Mouse (Mus musculus) T-helper 17 cell (primary cell): ENCODE measurements at regions not wholly inside any gene's neighbourhood (a gene's known extent, or its start where the extent isn't known, plus 50 kb on each side); places are given as distances from the start of the nearest gene placed in this dataset.

ENCODE experiments used
- in situ Hi-C, 2 experiments: fragments of 300-600 bp; cut with MboI, MseI; formaldehyde crosslinking; loops; 1 replicate in 1 of 2; 2 replicates in 1 of 2; pipeline ENCODE4 v1.15.1; 2025; ENCODE audit warnings: high pct_unique_total_duplicates in 2 of 2

- in situ Hi-C loops: no loop called here
Observed at GRCm38 (mm10) chr2:19714025-19714424, 56.5 kb downstream of the Otud1 start.

- in situ Hi-C loops: loop anchor here (5.0 kb wide), 2 partner anchors 193 to 202 kb away; no protein-coding TSS in a partner anchor
Observed at GRCm38 (mm10) chr2:19715564-19716238, 58.1 kb downstream of the Otud1 start.

GRCm38 (mm10) chr2:19716388-19716787, 58.8 kb downstream of the Otud1 start:
- in situ Hi-C loops: loop anchor here (5.0 kb wide), 2 partner anchors 194 to 201 kb away; no protein-coding TSS in a partner anchor

- in situ Hi-C loops: loop anchor here in 1 of 2 experiments (10.0 kb wide), 1 partner anchor 1549 kb away; no protein-coding TSS in a partner anchor
Observed at GRCm38 (mm10) chr2:19726085-19726484, 68.5 kb downstream of the Otud1 start.

GRCm38 (mm10) chr2:19726904-19727303, 69.4 kb downstream of the Otud1 start:
- in situ Hi-C loops: loop anchor here in 1 of 2 experiments (10.0 kb wide), 1 partner anchor 1548 kb away; no protein-coding TSS in a partner anchor

- in situ Hi-C loops: loop anchor here in 1 of 2 experiments (10.0 kb wide), 1 partner anchor 318 kb away; no protein-coding TSS in a partner anchor
Observed at GRCm38 (mm10) chr2:19732922-19733859, 75.6 kb downstream of the Otud1 start.

GRCm38 (mm10) chr2:19734164-19734870, 76.8 kb downstream of the Otud1 start:
- in situ Hi-C loops: loop anchor here in 1 of 2 experiments (10.0 kb wide), 1 partner anchor 320 kb away; no protein-coding TSS in a partner anchor

GRCm38 (mm10) chr2:19741508-19741907, 84.0 kb downstream of the Otud1 start:
- in situ Hi-C loops: no loop called here

GRCm38 (mm10) chr2:19743467-19743866, 85.9 kb downstream of the Otud1 start:
- in situ Hi-C loops: no loop called here

- in situ Hi-C loops: no loop called here
Observed at GRCm38 (mm10) chr2:19744986-19745660, 87.6 kb downstream of the Otud1 start.

GRCm38 (mm10) chr2:19752753-19753152, 95.2 kb downstream of the Otud1 start:
- in situ Hi-C loops: no loop called here

GRCm38 (mm10) chr2:19753479-19753878, 95.9 kb downstream of the Otud1 start:
- in situ Hi-C loops: no loop called here

GRCm38 (mm10) chr2:19757910-19758309, 100.4 kb downstream of the Otud1 start:
- in situ Hi-C loops: no loop called here

GRCm38 (mm10) chr2:19759169-19759568, 101.6 kb downstream of the Otud1 start:
- in situ Hi-C loops: no loop called here

GRCm38 (mm10) chr2:19759577-19759976, 102.0 kb downstream of the Otud1 start:
- in situ Hi-C loops: no loop called here

- in situ Hi-C loops: no loop called here
Observed at GRCm38 (mm10) chr2:19762996-19763395, 105.4 kb downstream of the Otud1 start.

GRCm38 (mm10) chr2:19784913-19785312, 124.7 kb upstream of the Etl4 start:
- in situ Hi-C loops: no loop called here

- in situ Hi-C loops: no loop called here
Observed at GRCm38 (mm10) chr2:19785663-19786260, 123.8 kb upstream of the Etl4 start.

- in situ Hi-C loops: no loop called here
Observed at GRCm38 (mm10) chr2:19792177-19792576, 117.4 kb upstream of the Etl4 start.

- in situ Hi-C loops: no loop called here
Observed at GRCm38 (mm10) chr2:19796790-19797189, 112.8 kb upstream of the Etl4 start.
